Mouse (Mus musculus) lung, adult 2 months (tissue): ENCODE results near the gene Gid8.

Experiments used
- CTCF ChIP-seq: fragments of 200-500 bp; IDR thresholded peaks from 2 replicates; pipeline ENCODE4 v1.5.1; 2011; ENCODE audit warnings: mild to moderate bottlenecking, low read length, control low read depth; ENCODE audit not compliant: insufficient read depth
- POLR2A ChIP-seq: fragments of 200-500 bp; IDR thresholded peaks from 2 replicates; pipeline ENCODE4 v1.6.1; 2011; ENCODE audit warnings: low read depth, mild to moderate bottlenecking, control low read depth, low read length, borderline replicate concordance; ENCODE audit errors: extremely low read depth

DNA sequence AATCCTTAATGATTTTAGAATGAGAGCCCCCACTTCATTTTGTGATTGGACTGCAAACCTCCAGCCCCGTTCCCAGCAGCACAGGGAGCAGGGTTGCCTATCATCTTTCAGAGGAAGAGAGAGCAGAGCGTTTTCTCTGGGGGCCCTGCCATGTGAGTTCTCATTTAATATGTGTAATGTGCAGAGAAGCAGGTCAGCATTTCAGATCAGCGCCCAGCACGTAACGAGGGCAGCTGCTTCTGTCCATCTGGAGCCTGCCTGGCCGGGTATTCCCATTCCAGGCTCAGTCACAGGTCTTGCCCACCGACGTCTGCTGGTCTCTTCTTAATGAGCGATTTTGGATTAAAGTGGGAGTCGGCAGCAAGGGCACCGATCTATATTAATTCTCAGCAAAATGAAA is 55.1 kb downstream of the Gid8 start:
- no peak for TF ChIP-seq CTCF
- no peak for TF ChIP-seq POLR2A
